Mouse (Mus musculus): ENCODE measurements around the gene Unc50.

Unc50 gene

DNA sequence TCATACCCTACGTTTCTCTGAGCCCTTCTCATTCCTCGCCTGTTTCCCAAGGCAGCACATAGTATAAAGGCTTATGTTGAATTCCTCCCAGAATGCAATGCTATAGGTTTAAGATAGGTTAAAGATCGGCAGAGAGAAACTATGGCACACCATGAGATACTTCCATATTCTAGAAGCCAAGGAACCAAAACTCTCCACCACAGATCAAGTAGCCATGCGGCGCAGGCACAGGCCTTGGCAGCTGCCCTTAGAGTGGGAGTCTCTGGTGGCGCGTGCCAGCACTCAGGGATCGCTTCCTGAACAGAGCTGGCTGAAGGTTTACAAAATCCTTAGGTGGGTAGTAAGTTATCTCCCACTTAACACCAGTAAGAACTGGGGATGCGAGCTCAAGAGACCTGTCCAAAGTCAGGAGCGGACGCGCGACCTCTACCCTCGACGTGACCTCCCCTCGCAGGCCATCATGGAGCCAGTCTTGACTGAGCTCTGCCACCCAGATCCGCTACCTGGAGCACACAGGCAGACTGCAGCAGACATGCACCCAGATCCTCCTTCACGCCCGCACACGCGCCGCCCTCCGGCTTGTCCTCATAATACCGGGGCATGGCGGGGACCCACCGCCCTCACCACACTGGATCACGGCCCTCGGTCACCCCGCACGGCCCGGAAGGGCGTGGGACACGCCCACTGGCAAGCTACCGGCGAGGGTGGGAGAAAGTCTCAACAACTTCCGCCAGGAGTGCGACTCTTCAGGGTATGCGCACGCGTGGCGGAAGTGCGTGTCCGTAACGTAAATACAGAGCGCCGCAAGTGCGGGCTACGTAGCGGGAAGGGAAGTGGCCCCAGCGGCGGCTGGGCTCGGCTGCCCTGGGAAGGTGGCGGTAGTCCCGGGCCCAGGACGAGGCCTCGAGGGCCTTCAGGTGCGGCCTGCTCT, at the start of gene Unc50, which contains the start of gene Coa5:
Unc50 (plus strand) TSS at position 774 of the 931 bp plus-strand sequence.
Coa5 (minus strand) TSS at position 738 of the 931 bp plus-strand sequence.
- peak; percentile 93 for DNase-seq (ENCODE audit: extremely low read depth, insufficient read length, low spot score)

DNA sequence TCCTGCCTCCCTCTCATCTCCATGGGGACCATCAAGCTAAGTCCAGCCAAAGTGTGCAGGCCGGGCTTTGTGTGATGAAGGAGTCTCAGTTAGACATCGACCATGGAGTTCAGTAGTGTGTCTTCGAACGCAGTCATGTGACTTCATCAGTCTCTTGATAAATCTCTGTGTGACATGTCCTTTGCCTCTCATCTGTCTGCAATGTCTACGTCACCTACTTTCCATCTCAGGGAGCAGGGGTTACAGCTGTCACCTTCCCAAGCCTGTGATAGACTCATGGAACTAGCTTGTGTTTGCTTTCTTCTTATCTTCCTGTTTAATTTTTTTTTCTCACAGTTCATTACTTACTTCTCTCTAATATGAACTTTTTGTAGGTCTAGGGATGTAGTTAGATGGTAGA, 49.0 kb upstream of the Unc50 start:
- DNase-seq (ENCODE audit: extremely low read depth, insufficient read length, low spot score): no peak

DNA sequence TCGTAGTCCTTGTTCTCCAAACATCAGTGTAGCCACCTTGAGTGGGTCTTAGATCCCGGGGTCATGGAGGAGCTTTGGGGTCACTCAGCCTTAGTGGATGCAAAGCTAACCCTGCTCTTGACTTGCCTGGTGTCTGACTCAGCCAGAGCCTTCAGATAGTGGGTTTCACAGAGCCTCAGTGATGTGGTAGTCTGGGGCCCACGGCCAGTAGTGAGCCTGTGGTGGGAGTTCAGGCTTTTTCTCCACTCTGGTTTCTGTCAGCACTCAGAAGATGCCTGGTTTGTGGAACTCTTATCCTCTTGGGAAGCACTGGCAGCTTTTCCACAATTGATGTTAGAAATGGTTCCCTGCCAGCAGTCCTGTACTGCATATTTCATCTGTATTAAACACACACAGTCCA, 45.6 kb upstream of the Unc50 start:
- DNase-seq (ENCODE audit: extremely low read depth, insufficient read length, low spot score): no peak

DNA sequence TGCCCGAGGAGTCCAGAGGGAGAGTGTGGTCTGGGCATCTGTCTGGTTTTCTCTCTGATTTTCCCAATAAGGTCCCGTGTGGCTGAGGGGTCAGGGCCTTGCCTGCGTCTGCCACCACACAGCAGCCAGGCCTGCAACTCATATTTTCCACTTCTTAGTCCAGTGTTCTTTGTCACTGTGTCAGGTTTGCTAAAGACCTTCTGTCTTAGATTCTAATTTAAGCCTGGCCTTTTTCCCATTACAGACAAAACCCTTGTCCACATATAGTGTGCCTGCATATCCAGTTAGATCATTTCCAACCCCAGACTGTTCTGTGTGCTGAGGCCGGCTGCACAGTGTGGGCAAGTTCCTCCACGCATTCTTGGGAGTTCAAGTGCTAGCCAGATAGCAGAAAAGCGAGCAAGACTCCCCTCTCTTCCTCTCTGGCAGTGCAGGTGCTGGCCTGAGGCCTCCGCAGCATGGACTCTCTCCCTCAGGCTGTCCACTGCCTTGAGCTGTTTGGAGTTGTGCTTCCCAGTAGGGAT, 43.4 kb upstream of the Unc50 start:
- no peak for DNase-seq (ENCODE audit: extremely low read depth, insufficient read length, low spot score)

DNA sequence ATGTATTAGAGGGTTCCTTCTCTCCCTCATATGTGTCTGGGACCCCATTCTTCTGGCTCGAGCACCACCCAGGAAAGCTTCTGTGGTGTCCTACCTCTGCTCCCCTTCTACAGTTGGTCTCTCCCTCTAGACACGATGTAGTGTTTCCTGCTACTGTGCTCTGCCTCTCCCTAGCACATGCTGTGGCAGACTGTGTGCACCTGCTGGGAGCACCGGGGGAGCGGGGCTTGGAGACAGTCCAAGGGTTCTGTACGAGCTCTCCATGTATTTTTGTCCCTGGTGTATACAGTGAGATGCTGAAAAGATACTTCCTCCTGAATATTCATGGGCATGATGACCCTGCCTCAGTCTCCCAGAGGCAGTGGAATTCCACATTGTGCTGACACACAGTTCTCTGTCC, 36.8 kb upstream of the Unc50 start:
- DNase-seq (ENCODE audit: extremely low read depth, insufficient read length, low spot score): no peak

DNA sequence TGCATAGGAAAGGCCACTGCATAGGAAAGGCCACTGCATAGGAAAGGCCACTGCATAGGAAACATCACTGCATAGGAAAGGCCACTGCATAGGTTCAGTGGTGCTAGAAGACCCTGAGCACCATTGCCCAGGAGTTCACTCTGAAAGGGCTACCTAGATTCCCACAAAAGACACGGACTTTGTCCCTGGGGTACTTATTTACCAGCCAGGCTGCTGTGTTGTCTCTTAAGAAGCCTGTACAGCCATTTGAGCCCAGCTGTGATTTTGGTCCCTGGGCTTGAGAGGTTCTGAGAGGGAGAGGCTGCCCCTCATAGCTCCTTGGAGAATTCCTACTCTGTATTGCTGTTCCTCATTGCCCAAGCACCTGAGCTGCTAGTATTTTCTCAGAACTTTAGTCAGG, 33.5 kb upstream of the Unc50 start:
- no peak for DNase-seq (ENCODE audit: extremely low read depth, insufficient read length, low spot score)

DNA sequence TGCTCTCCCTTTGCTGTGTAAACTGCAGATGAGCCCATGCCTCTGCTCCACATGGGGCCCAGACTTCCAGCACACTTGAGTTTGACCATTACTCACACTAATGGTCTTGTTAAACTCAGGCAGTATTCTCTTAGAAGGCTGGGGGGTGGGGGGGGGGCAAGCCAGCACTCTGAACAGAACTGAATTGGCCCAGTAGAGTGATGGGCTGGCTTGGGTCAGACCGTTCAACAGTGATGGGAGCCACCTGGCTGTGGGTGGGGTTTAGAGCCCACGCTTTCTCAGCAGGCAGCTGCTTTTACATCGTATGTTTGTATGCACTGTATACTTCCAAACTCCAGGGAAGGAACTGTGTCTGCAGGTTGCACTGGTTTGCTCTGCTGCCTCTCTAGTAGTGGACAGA, 31.0 kb upstream of the Unc50 start:
- DNase-seq (ENCODE audit: extremely low read depth, insufficient read length, low spot score): no peak

DNA sequence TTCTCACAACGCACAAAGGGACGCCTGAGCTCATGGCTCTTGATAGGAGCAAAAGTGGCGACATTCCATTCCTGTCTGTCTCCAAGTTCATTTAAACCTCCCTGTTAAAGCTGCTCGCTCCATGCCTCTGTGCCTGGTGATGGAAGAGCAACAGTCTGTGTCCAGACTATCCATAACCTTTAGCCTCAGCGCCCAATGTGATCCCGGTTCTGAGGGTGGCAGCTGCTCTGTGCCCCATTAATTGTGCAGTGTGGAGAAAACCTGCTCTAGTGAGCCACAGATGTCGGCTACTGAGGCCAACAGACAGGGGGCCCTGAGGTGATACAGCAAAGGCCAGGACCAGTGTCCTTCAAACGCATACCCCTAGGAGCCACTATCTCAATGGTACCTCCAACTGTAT, 30.2 kb upstream of the Unc50 start:
- DNase-seq (ENCODE audit: extremely low read depth, insufficient read length, low spot score): no peak

DNA sequence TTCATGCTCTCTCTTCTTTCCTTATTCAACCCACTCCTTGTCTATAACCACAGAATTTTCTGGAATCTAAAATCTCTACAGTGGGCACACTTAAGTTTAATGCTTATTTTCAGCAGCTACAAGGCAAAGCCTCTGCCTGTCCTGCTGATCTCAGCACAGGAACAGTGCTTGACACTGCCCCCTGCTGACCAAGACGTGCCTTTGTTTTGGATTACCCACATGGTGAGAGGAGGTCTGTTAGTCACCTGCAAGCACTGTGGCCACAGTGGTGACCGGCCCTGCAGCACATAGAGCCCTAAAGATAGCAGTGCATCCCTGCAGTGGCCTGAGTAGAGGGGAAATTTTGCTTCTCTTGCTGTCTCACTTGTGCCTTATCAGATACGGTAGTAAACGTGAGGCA, 28.3 kb upstream of the Unc50 start:
- DNase-seq (ENCODE audit: extremely low read depth, insufficient read length, low spot score): no peak

DNA sequence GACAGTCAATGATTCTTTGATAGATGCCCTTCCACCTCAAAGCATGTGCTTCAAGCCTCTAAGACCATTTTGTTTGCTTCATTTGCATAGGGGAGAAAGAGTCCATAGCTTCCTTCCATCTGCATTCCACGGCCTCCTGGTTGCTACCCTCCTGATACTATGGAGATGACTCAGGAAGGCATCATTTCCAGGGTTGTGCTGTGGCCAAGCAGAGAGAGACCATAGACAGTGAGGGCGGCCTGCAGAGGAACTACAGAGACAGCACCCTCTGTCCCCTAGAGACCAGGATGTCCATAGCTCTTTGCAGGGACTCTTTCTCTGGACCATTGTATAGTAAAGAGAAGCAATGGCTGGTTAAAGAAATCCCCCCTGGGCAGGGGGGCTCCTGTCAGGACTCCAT, 24.8 kb upstream of the Unc50 start:
- DNase-seq (ENCODE audit: extremely low read depth, insufficient read length, low spot score): no peak

DNA sequence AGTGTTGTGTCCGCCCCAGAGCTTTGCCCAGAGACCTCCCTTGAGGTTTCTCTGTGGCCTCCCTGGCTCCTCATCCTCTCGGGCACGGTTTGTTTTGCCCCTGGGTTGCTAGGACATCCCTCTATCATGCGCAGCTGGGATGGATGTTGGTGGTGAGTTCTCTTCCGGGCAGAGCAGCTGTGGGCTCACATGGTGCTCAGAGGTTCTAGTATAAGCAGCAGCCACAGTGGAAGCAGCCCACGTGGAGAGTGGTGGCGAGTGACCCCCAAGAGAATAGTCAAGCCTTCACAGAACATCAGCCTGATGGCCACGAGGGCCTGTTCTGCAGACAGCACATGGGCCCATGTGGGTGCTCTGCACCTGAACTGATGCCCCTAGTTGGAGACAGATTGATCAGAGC, 22.7 kb upstream of the Unc50 start:
- no peak for DNase-seq (ENCODE audit: extremely low read depth, insufficient read length, low spot score)

DNA sequence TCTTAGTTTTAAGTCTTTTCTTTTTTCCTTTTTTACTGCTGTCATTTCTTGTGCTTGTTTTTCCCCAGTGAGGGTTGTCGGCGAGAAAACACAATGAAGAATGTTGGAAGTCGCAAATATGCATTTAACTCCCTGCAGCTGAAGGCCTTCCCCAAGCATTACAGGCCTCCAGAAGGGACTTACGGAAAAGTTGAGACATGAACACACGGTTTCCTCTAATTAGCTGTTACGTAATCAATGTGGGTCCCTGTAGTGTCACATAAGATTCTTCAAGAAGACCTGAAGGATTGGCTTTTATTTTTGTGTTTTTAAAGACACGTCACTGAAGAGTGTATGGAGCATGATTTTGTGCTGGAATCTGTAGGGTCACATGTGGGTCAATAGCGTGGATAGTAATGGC, 21.9 kb upstream of the Unc50 start:
- DNase-seq (ENCODE audit: extremely low read depth, insufficient read length, low spot score): no peak

DNA sequence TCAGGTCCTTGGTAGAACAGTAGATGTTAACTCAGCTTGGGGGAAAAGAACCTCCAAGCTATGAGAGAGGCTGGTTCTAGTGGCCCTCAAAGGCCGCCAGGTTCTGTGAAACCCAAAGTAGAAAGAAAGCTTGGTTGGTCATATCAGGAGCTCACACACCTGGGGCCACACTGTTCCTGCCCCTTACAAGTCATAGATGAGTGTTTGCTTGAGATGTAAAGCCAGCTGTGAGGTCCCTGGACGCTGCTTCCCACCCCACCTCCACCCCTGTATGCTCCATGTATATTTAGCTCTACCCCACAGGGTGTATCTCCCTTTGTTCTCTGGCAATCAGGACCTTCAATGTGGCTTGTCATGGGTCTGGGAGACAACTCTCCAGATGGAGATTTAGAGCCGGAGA, 21.3 kb upstream of the Unc50 start:
- DNase-seq (ENCODE audit: extremely low read depth, insufficient read length, low spot score): no peak

DNA sequence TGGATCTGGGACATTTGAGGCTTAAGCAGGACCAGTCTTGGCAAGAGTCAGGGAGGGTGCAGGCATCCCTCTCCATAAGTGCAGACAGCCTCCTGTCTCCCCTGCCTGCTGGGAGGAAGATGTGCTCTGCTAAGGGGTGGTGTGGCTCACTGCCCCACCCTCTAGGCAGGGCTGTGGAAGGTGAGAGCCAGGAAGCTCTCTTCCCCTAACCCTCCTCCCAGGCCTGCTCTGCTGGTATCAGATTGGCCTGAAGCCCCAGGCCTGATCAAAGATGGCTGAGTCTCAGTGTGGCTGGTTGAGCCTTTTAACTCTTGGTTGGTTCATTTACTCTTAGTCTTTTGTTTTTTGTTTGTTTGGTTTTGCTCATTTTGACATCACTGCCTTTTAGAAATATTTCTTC, 20.3 kb upstream of the Unc50 start:
- no peak for DNase-seq (ENCODE audit: extremely low read depth, insufficient read length, low spot score)

DNA sequence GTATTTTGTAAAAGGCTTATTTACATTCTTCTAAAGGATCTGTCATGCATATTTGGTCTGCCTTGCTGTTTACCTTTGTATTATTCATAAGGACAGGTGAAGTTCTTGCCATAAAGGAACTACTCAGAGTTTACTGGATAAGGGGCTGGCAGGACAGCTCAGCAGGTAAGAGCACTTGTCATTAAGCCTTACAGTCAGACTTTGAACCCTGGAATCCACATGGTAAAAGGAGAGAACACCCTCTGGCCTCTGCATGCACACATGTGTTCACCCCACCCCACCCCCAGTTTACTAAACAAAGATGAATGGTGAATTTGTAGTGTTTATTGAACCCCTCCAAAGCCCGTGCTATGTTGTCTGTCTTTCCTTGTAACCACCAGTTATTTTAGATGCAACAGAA, 14.5 kb upstream of the Unc50 start:
- DNase-seq (ENCODE audit: extremely low read depth, insufficient read length, low spot score): no peak

DNA sequence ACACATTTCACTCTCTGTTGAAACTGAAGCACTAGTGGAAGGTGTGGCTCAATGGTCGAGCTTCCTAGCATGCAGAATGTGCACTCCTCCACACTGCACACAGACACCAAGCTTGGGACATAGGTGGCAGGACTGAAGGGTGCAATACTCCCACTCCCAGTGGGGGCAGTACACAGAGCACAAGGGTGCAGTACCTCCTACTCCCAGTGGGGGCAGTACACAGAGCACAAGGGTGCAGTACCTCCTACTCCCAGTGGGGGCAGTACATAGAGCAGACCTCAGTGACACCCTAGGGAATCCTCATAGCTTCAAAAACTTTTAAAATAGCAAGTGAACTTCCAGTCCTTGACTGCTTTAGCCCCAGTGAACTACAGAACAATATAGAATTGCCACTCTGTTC, 10.5 kb upstream of the Unc50 start:
- peak; percentile 55 for DNase-seq (ENCODE audit: extremely low read depth, insufficient read length, low spot score)

DNA sequence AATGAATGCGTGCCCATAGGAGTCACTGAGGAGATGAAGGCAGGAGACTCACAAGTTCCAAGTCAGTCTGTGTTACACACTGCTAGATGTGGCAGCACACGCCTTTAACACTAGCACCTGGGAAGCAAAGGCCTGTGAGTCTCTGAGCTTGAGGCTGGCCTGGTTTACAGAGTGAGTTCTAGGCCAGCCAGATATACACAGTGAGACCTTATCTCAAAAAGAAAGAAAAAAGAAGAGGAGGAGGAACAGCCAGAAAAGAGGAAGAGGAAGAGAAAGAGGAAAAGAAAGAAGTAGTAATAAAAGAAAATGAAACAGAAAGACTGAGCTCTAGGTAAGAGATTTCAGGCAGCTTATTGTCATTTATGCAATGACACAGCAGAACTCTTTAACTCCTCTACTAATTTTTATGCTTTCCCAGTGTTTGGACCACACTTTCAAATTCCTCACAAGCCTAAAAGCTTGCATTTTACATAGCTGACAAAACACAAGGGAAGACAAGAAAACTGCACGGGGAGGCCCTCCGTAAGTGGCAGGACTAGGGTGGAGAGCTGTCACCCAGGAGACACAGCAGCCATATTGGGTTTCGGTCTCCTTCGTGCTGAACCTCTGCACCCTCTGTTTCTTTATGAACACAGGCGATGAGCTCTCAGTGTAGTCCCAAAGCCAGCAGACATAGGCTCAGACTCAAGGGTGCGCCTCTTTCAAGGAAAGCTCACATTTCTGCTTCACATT, 2.6 kb upstream of the Unc50 start:
- no peak for DNase-seq (ENCODE audit: extremely low read depth, insufficient read length, low spot score)

DNA sequence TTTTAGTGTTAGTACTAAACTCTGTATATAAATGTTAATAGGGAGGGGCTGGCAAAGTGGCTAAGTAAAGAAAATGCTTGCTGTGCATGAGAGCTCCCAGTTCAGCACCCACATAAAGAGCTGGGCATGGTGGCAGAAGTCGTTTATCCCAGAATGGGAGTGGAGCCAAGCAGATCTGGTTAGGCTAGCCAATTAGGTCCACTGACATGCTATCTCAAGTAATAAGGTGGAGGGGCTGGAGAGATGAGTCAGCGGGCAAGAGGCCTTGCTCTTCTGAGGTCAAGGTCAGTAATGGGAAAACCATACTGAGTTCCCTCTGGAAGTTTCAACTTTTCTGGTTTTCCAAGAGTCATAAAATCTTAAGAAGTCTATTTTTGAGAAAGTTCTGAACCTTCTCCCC, 1.0 kb upstream of the Unc50 start:
- no peak for DNase-seq (ENCODE audit: extremely low read depth, insufficient read length, low spot score)

DNA sequence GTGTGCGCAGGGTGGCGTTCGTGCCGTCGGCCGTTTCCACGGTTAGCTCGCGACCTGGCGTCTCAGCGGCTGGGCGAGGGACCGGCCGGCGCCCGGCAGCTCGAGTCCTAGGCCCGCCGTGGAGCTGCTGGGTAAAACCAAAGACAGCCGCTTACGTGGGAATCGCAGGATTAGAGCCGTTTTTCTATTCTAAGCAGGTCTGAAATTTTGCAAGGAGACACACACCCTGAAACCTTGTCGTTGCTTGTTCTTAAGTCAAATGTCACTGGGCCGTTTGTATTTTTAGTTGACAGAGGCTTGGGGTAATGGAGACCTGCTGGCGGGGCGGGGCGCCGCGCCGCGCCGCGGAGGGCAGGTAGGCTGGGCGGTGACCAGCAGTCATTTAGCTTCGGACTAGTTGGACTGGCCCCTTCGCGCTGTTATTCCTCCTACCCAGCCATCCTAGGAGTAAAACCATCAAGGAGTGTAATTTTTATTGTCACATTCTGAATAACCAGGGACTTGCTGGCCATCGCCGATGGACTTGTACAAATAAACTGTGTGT, 430 bp downstream of the Unc50 start:
- DNase-seq (ENCODE audit: extremely low read depth, insufficient read length, low spot score): no peak

DNA sequence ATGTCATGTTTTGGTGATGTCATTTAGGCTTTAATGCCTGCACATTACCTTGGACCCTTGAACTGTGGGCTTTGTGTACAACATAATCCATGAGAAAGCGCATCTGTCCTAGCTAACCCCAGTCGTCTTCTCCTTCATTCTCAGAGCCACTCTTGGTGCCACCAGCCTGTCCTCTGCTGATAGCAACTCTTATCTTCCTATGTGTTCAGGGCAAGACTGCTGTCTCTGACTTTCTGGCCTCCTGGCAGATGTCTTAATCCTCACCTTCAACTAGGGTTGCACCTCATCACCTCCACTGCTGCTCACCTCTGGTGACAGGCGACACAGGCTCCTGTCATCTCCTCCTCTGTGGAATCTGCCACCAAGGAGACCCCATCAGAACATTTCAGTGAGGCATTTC, 6.5 kb downstream of the Unc50 start:
- no peak for DNase-seq (ENCODE audit: extremely low read depth, insufficient read length, low spot score)

Measured in 3134 (cell line).